Mouse (Mus musculus) adrenal gland, adult (tissue): Measurements from ENCODE around the gene Padi2.

Source experiments
- DNase-seq, 2 experiments: peaks; one replicate each; pipeline ENCODE4 v3.0.0; 2022 to 2023; ENCODE audit warnings: low spot score in 1 of 2; ENCODE audit not compliant: inconsistent age in 2 of 2

Padi2 gene

DNA sequence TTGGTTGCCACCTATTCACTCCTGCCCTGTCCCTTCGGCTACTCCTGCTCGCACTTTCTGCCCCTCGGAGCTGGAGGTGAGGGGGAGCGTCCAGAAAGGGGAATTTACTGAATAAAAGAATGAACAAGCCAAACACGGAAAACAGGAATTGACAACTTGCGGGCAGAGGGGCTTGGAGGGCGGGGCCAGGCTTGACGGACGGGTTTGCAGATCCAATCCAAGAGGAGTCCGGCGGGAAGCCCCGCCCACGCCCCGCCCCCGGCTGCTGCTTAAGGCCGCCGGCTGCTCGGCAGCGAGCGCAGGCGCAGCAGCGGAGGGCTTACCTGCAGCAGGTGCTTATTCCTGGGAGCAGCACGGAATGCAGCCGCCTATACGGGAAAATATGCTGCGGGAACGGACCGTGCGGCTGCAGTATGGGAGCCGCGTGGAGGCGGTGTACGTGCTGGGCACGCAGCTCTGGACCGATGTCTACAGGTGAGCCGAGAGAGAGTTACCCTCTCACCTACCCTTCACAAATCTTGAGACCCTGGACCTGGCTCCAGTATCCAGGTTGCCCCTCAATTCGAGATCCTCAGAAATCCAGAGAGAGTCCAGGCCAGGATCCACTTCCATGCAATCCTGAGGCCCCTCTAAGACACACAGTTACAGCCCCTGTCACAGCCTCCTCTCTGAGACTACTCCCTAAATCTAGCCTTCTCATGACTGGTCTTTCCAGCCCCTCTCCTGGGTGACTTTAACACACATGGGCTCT lies at the start of gene Padi2:
Padi2 (plus strand) TSS at position 269 of the 751 bp plus-strand sequence.
- DNase-seq = peak; percentile 66 to 81

DNA sequence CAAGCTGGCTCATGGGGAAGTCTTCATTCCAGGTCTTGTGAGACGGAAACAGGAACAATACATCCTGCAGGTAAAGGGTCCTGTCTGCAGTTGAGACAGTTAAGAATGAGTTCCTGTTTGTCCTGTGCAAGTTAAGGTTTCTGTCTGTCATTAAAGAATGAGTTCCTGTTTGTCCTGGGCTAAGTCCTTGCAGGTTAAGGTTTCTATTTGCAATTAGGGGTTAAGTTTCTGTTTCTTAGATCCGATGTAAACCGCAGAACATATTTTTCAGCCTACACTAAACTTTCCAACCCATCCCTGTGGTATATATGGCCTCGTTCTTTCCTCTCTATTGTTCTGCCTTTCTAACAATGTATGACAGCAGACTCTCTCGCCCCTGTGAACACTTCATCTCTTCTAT lies 49.1 kb upstream of the Padi2 start:
- DNase-seq = no peak

DNA sequence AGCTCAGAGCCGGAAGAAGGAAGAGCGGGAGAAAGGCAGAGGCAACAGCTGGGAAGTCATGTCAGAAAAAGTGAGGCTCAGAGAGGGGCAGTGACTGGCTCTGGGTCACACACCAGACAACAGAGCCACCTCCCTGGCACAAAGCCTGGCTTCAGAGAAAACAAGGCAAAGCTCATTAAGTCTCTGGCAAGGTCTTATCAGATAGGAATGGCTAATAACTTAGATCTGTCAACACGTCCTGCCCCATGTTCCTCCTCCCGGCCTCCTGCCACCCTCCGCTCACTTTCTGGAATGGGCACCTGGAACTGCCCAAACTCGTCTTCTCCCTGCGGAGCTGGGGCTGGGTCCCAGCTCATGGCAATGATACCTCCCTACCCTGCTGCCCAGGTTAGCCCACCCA lies 48.3 kb upstream of the Padi2 start:
- no peak for DNase-seq

DNA sequence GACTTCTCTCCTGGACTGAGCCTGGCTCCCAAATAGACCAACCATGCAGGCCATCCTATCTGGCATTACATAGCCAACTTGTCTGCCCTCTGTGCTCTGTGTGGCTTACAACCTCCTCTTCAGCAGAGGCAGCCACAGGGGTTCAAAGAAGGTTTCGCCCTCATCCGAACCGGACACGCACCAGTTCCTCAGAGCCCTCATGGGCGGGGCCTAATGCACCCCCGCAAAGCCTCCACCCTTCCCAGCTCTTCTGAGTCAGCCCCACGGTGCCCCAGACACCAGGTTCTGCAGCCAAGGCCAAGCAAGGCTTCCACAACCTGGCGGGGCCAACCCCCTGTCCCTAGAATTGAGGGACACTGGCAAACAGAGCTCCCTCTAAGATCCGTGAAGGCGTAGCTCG lies 46.9 kb upstream of the Padi2 start:
- peak in 1 of 2 experiments; percentile 71 for DNase-seq

DNA sequence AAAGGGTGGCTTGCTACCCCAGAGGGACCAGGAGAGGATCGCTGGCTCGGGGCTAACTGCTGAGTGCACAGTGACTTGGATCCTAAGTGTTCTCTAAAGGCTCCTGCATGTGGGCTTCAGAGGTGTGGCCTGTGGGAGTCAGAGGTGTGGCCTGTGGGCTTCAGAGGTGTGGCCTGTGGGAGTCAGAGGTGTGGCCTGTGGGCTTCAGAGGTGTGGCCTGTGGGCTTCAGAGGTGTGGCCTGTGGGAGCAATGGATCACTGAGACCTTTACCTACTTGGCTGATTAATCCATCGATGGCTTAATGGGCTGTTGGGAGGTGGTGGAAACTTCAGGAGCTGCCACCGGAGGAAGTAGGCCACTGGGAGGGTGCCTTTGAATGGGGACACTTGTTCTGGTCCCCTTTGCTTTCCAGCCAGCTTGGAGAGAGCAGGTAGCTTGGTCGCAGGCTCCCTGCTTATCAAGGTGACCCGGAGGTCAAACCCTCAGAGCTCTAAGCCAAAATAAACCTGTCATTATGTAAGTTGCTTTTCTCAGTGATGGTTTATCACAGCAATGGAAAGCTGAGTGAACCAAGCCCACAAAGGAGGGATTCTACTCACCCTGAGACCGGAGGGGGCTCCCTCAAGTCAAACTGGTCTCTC lies 45.9 kb upstream of the Padi2 start:
- DNase-seq = peak in 1 of 2 experiments; percentile 37

DNA sequence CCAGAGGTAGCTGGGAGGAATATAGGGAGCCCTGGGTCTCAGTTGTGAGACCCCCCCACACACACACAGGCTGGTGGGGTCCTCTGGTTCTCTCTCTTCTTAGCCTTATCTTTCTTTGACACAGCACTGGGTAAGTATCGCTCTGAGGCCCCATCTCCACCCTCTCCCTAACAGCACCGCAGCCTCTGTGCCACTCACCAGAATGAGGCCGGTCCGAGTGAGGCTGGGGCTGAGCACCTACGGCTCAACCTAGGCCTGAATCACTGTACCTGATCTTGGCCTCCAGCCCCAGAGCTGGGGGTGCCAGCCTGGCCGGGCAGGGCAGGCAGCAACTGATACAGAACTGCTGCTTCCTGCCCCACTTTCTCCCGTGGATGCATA lies 45.4 kb upstream of the Padi2 start:
- DNase-seq = no peak

DNA sequence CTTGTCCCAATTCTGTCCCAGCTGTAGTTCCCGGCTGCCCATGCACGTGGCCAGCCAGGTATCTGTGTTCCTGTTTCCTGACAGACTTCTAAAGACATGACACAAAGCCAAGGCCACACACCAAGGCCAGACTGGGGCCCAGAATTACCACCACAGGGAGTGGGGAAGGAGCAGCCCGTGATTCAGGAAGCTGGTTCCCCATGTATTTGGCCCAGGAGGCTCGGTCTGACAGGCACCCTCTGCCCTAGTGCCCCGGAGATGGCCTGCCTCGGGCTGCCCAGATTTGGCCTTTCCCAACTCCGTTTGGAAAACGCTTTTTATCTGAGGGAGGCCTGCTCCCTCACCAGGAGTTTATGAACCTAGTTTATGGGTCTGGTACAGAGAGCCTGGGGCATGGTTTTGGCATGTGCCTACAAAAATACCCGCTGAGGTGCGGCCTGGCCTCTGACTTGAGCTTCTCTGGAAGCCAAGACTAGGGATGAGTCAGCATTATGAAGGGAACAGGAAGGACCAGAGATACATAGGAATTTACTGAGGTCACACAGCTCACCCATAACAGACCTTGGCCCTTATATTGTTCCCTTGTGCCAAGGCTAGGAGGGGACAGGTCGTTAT lies 44.0 kb upstream of the Padi2 start:
- peak; percentile 82 to 86 for DNase-seq

DNA sequence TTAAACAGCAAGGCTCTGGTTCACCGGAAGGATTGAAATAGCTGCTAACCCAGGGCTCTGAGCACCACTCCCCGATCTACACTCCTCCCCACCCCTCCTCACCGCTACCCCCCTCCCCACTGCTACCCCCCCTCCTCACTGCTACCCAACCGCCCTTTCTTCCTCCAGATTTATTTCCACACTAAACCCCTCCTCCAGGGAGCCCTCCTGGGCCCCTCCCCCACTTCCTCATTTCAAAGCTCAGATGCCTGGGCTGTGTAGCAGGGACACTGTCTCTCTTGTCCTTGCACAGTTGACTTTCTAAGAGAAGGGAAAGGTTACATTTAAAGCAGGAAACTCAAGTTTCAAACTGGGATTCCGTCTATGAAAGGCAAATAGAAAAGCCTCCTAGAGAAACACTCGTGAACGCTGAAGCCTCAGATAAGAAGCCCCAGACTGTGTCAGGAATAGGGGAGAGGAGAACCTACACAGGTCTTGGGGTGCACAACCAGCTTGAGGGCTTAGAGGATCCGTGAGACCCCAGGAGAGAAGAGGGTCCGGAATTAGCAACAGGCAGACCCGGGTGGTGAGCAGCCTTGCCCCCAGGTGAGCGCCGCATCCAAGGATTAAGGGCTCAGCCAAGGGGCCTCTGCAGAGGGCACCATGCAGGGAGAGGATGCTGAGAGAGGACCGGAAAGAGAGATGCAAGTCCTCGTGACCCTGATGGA lies 37.5 kb upstream of the Padi2 start:
- DNase-seq = no peak

GRCm38 (mm10) chr4:140869945-140870344 lies 36.2 kb upstream of the Padi2 start:
- no peak for DNase-seq

DNA sequence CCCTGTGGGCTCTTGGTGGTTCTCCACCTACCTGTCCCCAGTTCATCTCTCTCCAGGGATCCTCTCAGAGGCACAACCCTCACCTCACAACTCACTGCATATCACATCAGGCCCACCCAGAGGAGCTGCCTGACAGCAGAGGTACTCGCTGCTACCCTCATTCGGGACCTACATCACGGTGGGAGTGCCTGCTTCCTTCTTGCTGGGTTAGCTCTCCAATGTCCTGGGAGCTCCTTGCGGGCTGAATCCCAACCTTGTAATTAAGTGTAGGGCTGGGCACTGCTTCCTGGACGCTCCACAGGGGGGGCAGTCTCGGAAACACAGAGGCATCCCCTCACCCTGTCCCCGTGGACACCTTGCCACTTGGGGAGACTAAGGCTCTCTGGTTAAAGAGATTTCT lies 35.3 kb upstream of the Padi2 start:
- DNase-seq = peak in 1 of 2 experiments; percentile 3

- DNase-seq = peak in 1 of 2 experiments; percentile 2
These were observed 34.8 kb upstream of the Padi2 start for GRCm38 (mm10) chr4:140871376-140871775.

DNA sequence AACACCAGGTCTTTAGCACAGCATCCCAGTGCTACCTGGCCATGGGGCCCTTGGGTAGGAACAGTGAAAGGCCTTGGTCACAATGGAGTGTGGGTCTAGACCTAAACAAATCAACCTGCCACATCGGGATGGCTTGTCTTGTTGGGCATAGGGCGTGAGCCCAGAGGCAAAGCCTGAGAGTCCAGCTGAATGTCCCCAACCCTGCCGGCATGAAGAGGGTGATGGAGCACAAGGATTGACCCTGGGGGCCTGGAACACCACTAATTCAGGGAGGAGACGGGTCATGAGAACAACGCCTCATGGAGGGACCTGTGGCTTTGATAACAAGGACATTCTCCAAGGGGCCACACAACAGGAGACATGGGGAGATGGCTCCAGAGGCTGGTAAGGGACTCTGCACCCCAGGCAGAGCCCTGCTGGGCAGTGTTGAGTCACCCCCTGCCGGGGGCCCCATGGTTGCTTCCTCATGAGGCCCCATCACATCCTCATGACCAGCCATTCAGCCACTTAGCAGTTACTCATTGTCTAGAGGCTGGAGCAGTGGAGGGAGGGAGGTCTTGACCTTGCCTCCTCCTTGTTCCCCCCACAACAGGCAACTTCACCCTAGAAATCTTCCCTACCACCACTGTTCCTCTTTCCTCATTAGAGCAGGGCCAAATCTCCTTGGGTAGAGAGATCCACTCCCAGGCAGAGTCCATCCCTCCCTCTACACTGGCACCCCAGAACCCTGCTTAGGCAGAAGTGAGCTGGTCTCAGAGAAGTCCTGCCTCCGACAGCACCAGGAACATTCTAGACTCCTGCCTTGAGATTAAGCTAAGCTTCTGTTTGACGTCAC lies 34.1 kb upstream of the Padi2 start:
- peak in 1 of 2 experiments; percentile 2 for DNase-seq

DNA sequence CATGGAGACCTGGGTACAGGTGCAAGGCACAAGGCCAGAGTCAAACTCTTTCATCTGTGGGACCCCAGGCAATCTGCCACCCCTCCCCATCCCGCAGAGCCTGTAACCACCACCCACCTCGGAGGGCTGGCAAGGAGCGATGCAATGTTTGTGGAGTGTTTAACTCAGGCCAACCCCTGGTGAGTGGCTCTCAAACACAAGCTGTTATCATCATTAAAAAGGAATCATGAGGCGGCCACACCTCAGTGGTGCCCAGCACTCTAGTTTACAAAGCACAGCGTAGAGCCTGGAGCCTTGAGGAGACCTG lies 33.5 kb upstream of the Padi2 start:
- DNase-seq = no peak

DNA sequence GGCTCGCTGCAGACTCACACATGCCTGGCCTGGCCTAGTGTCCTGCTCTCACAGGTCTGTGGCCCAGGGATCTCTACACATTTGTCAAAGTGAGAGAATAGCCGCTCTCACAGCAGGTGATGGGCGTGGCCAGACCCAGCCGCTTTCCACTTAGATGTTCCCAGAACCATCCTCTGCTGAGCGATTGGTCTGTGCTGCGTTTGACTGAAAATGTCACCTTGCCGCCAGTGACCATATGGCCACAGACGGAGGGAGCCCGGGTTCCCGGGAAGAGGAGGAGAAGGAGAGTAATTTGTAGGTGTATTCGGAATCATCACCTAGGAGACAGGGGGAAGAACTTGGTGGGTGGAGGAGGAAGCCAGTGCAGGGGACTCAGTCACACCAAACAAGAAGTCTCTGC lies 33.1 kb upstream of the Padi2 start:
- DNase-seq = peak in 1 of 2 experiments; percentile 1

DNA sequence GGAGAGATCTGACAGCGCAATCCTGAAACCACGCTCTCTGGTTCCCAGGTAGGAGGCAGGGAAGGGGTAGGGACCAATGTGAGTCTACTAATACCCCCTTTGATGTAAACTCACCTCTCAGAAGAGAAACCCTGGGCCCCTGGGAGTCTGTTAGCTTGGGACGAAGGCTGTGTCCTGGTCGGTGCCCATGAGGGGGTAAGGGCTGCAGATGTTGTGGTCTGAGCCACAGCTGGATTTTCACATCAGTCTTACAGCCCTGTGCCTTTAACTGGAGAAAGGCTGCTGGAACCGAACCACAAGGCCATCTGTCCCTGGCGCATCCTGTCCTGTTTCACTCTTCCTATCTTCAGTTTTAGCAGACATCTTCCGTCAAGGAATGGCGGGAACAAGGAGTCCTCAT lies 30.0 kb upstream of the Padi2 start:
- peak in 1 of 2 experiments; percentile 17 for DNase-seq

DNA sequence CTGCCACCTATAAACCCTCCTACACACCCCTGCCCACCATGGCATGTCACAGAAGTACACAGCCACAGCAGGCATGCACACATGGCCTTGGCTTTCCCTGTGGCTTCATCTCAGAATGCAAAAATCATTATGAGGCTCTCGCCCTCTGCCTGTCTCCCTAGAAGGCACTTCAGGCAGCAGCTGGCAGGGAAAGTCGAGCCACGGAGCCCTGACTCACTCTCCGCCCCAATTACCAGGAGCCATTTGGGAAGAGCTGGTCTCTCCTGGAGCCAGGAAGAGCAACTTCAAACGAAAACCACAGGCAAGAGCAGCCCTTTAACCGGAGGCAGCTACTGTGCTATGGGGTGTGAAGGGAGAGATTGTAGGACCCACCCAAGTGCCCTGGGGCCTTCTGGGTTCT lies 29.5 kb upstream of the Padi2 start:
- no peak for DNase-seq

DNA sequence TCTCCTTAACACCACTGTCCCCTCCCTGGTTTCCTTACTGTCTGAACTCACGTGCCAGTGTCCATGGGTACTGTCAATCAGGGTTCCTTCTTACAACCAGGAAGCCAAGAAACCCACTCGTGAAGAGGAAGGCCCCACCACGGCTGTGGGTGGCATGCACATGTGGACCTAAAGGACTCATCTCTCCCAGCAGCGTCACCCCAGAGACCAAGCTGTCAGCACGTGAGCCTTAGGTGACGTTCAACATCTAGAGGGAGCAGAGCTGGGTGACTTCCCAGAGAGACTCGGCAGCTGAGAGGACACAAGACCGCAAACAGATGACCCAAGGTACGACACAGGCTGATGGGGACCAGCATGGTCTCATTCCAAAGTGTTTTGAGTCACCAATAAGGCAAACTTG lies 28.7 kb upstream of the Padi2 start:
- peak in 1 of 2 experiments; percentile 14 for DNase-seq

DNA sequence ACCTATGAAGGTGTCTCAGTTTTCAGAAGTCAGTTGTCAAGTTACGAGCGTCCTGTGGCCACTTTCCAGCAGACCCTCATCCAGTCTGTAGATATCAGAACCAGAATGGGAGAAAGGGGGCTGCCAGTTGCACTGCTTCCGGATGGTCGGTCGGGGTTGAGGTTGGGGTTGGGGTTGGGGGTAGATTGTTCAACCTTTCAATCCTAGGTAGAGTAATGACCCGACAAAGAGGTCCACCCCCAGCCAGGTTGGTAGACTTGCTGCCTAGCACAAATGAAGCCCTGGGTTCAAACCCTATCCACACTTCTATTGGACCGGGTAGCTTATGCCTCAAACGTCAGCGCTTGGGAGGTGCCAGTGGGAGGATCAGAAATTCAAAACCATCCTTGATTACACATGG lies 27.5 kb upstream of the Padi2 start:
- DNase-seq = no peak

DNA sequence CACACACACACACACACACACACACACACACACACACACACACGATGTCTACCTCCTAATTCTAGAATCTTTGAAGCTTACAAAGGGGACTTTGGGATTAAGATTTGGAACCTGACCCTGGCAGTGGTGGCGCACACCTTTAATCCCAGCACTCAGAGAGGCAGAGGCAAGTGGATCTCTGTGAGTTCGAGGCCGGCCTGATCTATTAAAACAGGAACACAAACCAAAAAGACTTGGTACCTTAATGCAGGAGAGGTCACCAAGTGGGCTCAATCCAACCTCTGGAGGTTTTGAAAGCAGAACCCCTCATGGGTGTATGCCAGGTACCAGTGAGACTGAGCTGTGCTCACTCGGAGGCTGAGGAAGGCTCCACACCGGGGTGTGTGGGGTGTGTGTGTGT lies 27.0 kb upstream of the Padi2 start:
- DNase-seq = no peak

DNA sequence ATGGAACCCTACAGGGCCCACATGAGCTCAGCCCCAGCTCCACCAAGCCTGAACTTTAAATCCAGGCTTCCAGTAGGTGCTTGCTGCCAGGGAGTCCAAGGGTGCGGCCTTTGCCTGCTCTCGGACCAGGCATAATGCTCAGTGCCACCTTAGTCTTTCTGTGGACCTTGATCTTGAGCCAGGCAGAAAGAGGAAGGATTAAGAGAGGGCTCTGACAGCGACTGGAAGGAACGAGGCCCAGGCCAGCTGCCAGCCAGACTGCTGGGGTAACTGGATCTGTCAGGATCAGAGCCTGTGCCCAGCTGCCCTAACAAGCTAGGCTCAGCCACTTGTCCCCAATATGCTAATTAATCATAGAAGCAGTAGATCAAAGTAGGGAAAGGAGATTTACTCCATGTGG lies 26.4 kb upstream of the Padi2 start:
- DNase-seq = peak; percentile 60 to 77

DNA sequence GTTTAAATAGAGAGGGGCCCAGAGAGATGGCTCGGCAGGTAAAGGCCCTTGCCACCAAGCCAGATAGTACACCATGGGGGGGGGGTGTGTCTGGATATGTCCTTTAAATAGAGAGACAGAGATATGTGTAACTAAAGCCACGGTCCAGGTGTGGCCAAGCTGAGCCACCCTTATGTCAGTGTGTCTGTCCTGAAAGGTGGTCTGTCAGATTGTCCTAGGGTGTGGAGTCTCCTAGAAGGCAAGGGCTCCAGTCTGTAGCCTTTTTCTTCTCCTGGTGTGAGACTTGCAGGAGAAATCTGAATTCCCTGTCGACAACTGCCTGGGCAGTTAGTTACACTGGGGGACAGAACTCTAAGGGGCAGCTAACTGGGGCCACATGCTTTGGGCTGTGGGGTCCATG lies 25.9 kb upstream of the Padi2 start:
- DNase-seq = no peak
